Mouse (Mus musculus) intestine, embryonic 15.5 days (tissue): ENCODE measurements at regions not wholly inside any gene's neighbourhood (a gene's known extent, or its start where the extent isn't known, plus 50 kb on each side); places are given as distances from the start of the nearest gene placed in this dataset.

Source experiments
- ATAC-seq: fragments of 200-750 bp; cut with Nextera tagmentation; 2 replicates; pipeline ENCODE4 v1.8.0; 2017; ENCODE audit warnings: moderate TSS enrichment, moderate library complexity
- H3K27ac ChIP-seq: fragments of 300-500 bp; sonication (generic); 2 replicates; pipeline ENCODE4 v1.5.1; 2015; ENCODE audit warnings: mild to moderate bottlenecking, inconsistent platforms
- H3K27me3 ChIP-seq: fragments of 300-500 bp; sonication (generic); replicated peaks from 2 replicates; pipeline ENCODE4 v1.6.1; 2015; ENCODE audit warnings: inconsistent platforms
- H3K36me3 ChIP-seq: fragments of 300-500 bp; sonication (generic); 2 replicates; pipeline ENCODE4 v1.6.1; 2015; ENCODE audit warnings: inconsistent platforms
- H3K4me1 ChIP-seq: fragments of 300-500 bp; sonication (generic); replicated peaks from 2 replicates; pipeline ENCODE4 v1.6.1; 2015; ENCODE audit warnings: inconsistent platforms
- H3K4me2 ChIP-seq: fragments of 300-500 bp; sonication (generic); replicated peaks from 2 replicates; pipeline ENCODE4 v1.6.1; 2015; ENCODE audit warnings: mild to moderate bottlenecking, inconsistent platforms
- H3K4me3 ChIP-seq: fragments of 300-500 bp; sonication (generic); replicated peaks from 2 replicates; pipeline ENCODE4 v1.5.1; 2015; ENCODE audit warnings: inconsistent platforms
- H3K9ac ChIP-seq: fragments of 300-500 bp; sonication (generic); 2 replicates; pipeline ENCODE4 v1.6.1; 2015; ENCODE audit warnings: inconsistent platforms
- H3K9me3 ChIP-seq: fragments of 300-500 bp; sonication (generic); 2 replicates; pipeline ENCODE4 v1.6.1; 2016; ENCODE audit warnings: inconsistent platforms
- WGBS: fragments of 180-500 bp; shearing (Covaris S2); methylation state at CpG from one replicate; pipeline ENCODE4 v1.1.7; 2015; 5-methylcytosine and 5-hydroxymethylcytosine counted together

GRCm38 (mm10) chr1:88988011-88988695 lies 82.1 kb upstream of the Sh3bp4 start:
- no peak overlapping the region for H3K9ac ChIP-seq
- H3K4me1 ChIP-seq, result no peaks in the 10 kb centered on the region
- no peak overlapping the region for H3K4me2 ChIP-seq
- ATAC-seq, result no peak
- no peaks in the 10 kb centered on the region for H3K9me3 ChIP-seq
- no peak overlapping the region for H3K27ac ChIP-seq
- no peaks in the 10 kb centered on the region for H3K36me3 ChIP-seq
- no peak overlapping the region for H3K4me3 ChIP-seq
- no peaks in the 10 kb centered on the region for H3K27me3 ChIP-seq

- no peak overlapping the region for H3K27ac ChIP-seq
- H3K9me3 ChIP-seq, result no peaks in the 10 kb centered on the region
- 64% methylated on average over 12 of the region's 12 CpGs for WGBS
- H3K4me2 ChIP-seq, result no peak overlapping the region
- H3K4me3 ChIP-seq, result no peak overlapping the region
- no peak for ATAC-seq
- H3K27me3 ChIP-seq, result no peaks in the 10 kb centered on the region
- H3K36me3 ChIP-seq, result no peaks in the 10 kb centered on the region
- H3K9ac ChIP-seq, result no peak overlapping the region
- no peaks in the 10 kb centered on the region; the same call in 1 of the 2 replicates for H3K4me1 ChIP-seq
Observed at GRCm38 (mm10) chr1:88994588-88995331, 75.5 kb upstream of the Sh3bp4 start.

- no peak overlapping the region for H3K27ac ChIP-seq
- no peaks in the 10 kb centered on the region for H3K27me3 ChIP-seq
- H3K4me3 ChIP-seq, result no peak overlapping the region
- no peak overlapping the region for H3K9ac ChIP-seq
- no peak overlapping the region for H3K4me2 ChIP-seq
- H3K9me3 ChIP-seq, result no peaks in the 10 kb centered on the region
- 37% methylated on average over 8 of the region's 8 CpGs for WGBS
- no peak for ATAC-seq
- no peaks in the 10 kb centered on the region; the same call in 1 of the 2 replicates for H3K4me1 ChIP-seq
- H3K36me3 ChIP-seq, result no peaks in the 10 kb centered on the region
Observed at GRCm38 (mm10) chr1:88995945-88996344, 74.3 kb upstream of the Sh3bp4 start.

GRCm38 (mm10) chr1:88996657-88997056 lies 73.6 kb upstream of the Sh3bp4 start:
- H3K4me2 ChIP-seq, result no peak overlapping the region
- no peak for ATAC-seq
- H3K4me1 ChIP-seq, result no peaks in the 10 kb centered on the region; the same call in 1 of the 2 replicates
- H3K27ac ChIP-seq, result no peak overlapping the region
- H3K36me3 ChIP-seq, result no peaks in the 10 kb centered on the region
- no peak overlapping the region for H3K4me3 ChIP-seq
- no peaks in the 10 kb centered on the region for H3K27me3 ChIP-seq
- H3K9me3 ChIP-seq, result no peaks in the 10 kb centered on the region
- 66% methylated on average over 7 of the region's 7 CpGs for whole genome bisulfite sequencing
- no peak overlapping the region for H3K9ac ChIP-seq

GRCm38 (mm10) chr1:88997847-88998246 lies 72.4 kb upstream of the Sh3bp4 start:
- no peak for ATAC-seq
- WGBS, result 83% methylated on average over 12 of the region's 12 CpGs
- H3K27me3 ChIP-seq, result no peaks in the 10 kb centered on the region
- H3K4me2 ChIP-seq, result no peak overlapping the region
- no peaks in the 10 kb centered on the region for H3K9me3 ChIP-seq
- H3K27ac ChIP-seq, result no peak overlapping the region
- H3K9ac ChIP-seq, result no peak overlapping the region
- no peaks in the 10 kb centered on the region; the same call in 1 of the 2 replicates for H3K4me1 ChIP-seq
- H3K36me3 ChIP-seq, result no peaks in the 10 kb centered on the region
- no peak overlapping the region for H3K4me3 ChIP-seq

GRCm38 (mm10) chr1:89002326-89002725 lies 67.9 kb upstream of the Sh3bp4 start:
- Histone ChIP-seq H3K9me3 (no peaks in the 10 kb centered on the region), H3K4me3 (no peak overlapping the region), H3K27me3 (no peaks in the 10 kb centered on the region), H3K27ac (no peak overlapping the region), H3K4me2 (no peak overlapping the region), H3K4me1 (no peaks in the 10 kb centered on the region), H3K36me3 (no peaks in the 10 kb centered on the region), H3K9ac (no peak overlapping the region)
- ATAC-seq, result no peak
- 80% methylated on average over 3 of the region's 3 CpGs for WGBS

- Histone ChIP-seq H3K27me3 (no peaks in the 10 kb centered on the region), H3K9ac (no peak overlapping the region), H3K9me3 (no peaks in the 10 kb centered on the region), H3K4me2 (no peak overlapping the region), H3K27ac (no peak overlapping the region), H3K36me3 (no peaks in the 10 kb centered on the region), H3K4me1 (no peaks in the 10 kb centered on the region), H3K4me3 (no peak overlapping the region)
- WGBS, result 81% methylated on average over 2 of the region's 2 CpGs
- ATAC-seq, result no peak
Observed at GRCm38 (mm10) chr1:89003752-89004151, 66.5 kb upstream of the Sh3bp4 start.

- 93% methylated on average over 7 of the region's 7 CpGs for WGBS
- no peaks in the 10 kb centered on the region for H3K27me3 ChIP-seq
- no peaks in the 10 kb centered on the region for H3K4me1 ChIP-seq
- no peaks in the 10 kb centered on the region for H3K9me3 ChIP-seq
- H3K4me2 ChIP-seq, result no peak overlapping the region
- no peak overlapping the region for H3K27ac ChIP-seq
- ATAC-seq, result no peak
- H3K4me3 ChIP-seq, result no peak overlapping the region
- H3K9ac ChIP-seq, result no peak overlapping the region
- no peaks in the 10 kb centered on the region for H3K36me3 ChIP-seq
Observed at GRCm38 (mm10) chr1:89007476-89007875, 62.7 kb upstream of the Sh3bp4 start.

GRCm38 (mm10) chr1:89010170-89010569 lies 60.0 kb upstream of the Sh3bp4 start:
- no peak for ATAC-seq
- H3K36me3 ChIP-seq, result no peaks in the 10 kb centered on the region
- H3K9ac ChIP-seq, result no peak overlapping the region
- peaks cover under 1% of the 10 kb centered on the region; the same call in 1 of the 2 replicates for H3K4me1 ChIP-seq
- H3K4me2 ChIP-seq, result no peak overlapping the region
- H3K27me3 ChIP-seq, result no peaks in the 10 kb centered on the region
- H3K4me3 ChIP-seq, result no peak overlapping the region
- WGBS, result 59% methylated on average over 2 of the region's 2 CpGs
- no peak overlapping the region for H3K27ac ChIP-seq
- H3K9me3 ChIP-seq, result no peaks in the 10 kb centered on the region

GRCm38 (mm10) chr1:89011454-89011853 lies 58.8 kb upstream of the Sh3bp4 start:
- H3K27me3 ChIP-seq, result no peaks in the 10 kb centered on the region
- no peaks in the 10 kb centered on the region for H3K36me3 ChIP-seq
- H3K4me1 ChIP-seq, result peaks cover 5% of the 10 kb centered on the region; the same call in 1 of the 2 replicates
- no peak for ATAC-seq
- no peak overlapping the region for H3K4me2 ChIP-seq
- no peak overlapping the region for H3K27ac ChIP-seq
- 62% methylated on average over 7 of the region's 7 CpGs for WGBS
- no peak overlapping the region for H3K9ac ChIP-seq
- no peaks in the 10 kb centered on the region for H3K9me3 ChIP-seq
- no peak overlapping the region for H3K4me3 ChIP-seq

- no peak overlapping the region for H3K27ac ChIP-seq
- no peaks in the 10 kb centered on the region for H3K9me3 ChIP-seq
- H3K4me1 ChIP-seq, result peaks cover 5% of the 10 kb centered on the region; the same call in 1 of the 2 replicates
- ATAC-seq, result peak; percentile 94
- no peak overlapping the region for H3K9ac ChIP-seq
- WGBS, result 16% methylated on average over 12 of the region's 12 CpGs
- H3K4me3 ChIP-seq, result no peak overlapping the region
- H3K36me3 ChIP-seq, result no peaks in the 10 kb centered on the region
- H3K27me3 ChIP-seq, result no peaks in the 10 kb centered on the region
- H3K4me2 ChIP-seq, result peak overlapping the region; percentile 34
Observed at GRCm38 (mm10) chr1:89015385-89015784, 54.8 kb upstream of the Sh3bp4 start.

- peak; percentile 73 for ATAC-seq
- WGBS, result 55% methylated on average over 10 of the region's 10 CpGs
- H3K27ac ChIP-seq, result no peak overlapping the region
- H3K9ac ChIP-seq, result no peak overlapping the region
- peaks cover 5% of the 10 kb centered on the region; the same call in 1 of the 2 replicates for H3K4me1 ChIP-seq
- no peak overlapping the region for H3K4me3 ChIP-seq
- H3K4me2 ChIP-seq, result peak overlapping the region; percentile 34
- H3K27me3 ChIP-seq, result no peaks in the 10 kb centered on the region
- H3K9me3 ChIP-seq, result no peaks in the 10 kb centered on the region
- H3K36me3 ChIP-seq, result no peaks in the 10 kb centered on the region
Observed at GRCm38 (mm10) chr1:89015845-89016244, 54.4 kb upstream of the Sh3bp4 start.
